Mouse (Mus musculus): ENCODE measurements around the gene Bloc1s1.

Bloc1s1 gene

GRCm38 (mm10) chr10:128908778-128909448, 14.9 kb downstream of the Bloc1s1 start:
- no peak for DNase-seq (ENCODE audit: low spot score in 2 of 2)

- DNase-seq (ENCODE audit: low spot score in 2 of 2) = no peak
Measured at GRCm38 (mm10) chr10:128904812-128905211, 19.0 kb downstream of the Bloc1s1 start.

GRCm38 (mm10) chr10:128902409-128902988, 21.3 kb downstream of the Bloc1s1 start:
- no peak for DNase-seq (ENCODE audit: low spot score in 2 of 2)

- no peak for DNase-seq (ENCODE audit: low spot score in 2 of 2)
Measured at GRCm38 (mm10) chr10:128901409-128901808, 22.4 kb downstream of the Bloc1s1 start.

GRCm38 (mm10) chr10:128900698-128901097, 23.1 kb downstream of the Bloc1s1 start, which contains the start of gene Cd63:
Gene Cd63, plus strand, starts transcription at chr10:128900989.
- no peak for DNase-seq (ENCODE audit: low spot score in 2 of 2)

GRCm38 (mm10) chr10:128899759-128900490, 23.9 kb downstream of the Bloc1s1 start:
- no peak for DNase-seq (ENCODE audit: low spot score in 2 of 2)

- DNase-seq (ENCODE audit: low spot score in 2 of 2) = no peak
Measured at GRCm38 (mm10) chr10:128897501-128897900, 26.3 kb downstream of the Bloc1s1 start.

- no peak for DNase-seq (ENCODE audit: low spot score in 2 of 2)
Measured at GRCm38 (mm10) chr10:128896807-128897206, 27.0 kb downstream of the Bloc1s1 start.

GRCm38 (mm10) chr10:128895952-128896693, 27.7 kb downstream of the Bloc1s1 start:
- DNase-seq (ENCODE audit: low spot score in 2 of 2) = no peak

- DNase-seq (ENCODE audit: low spot score in 2 of 2) = peak in 1 of 2 experiments; percentile 48
Measured at GRCm38 (mm10) chr10:128895437-128895836, 28.4 kb downstream of the Bloc1s1 start.

GRCm38 (mm10) chr10:128892246-128892645, 31.6 kb downstream of the Bloc1s1 start:
- no peak for DNase-seq (ENCODE audit: low spot score in 2 of 2)

- peak in 1 of 2 experiments; percentile 42 for DNase-seq (ENCODE audit: low spot score in 2 of 2)
Measured at GRCm38 (mm10) chr10:128891296-128892094, 32.3 kb downstream of the Bloc1s1 start, which contains the start of gene Gdf11. Gene Gdf11, minus strand, starts transcription at chr10:128891718.

- no peak for DNase-seq (ENCODE audit: low spot score in 2 of 2)
Measured at GRCm38 (mm10) chr10:128890383-128891295, 33.2 kb downstream of the Bloc1s1 start.

- no peak for DNase-seq (ENCODE audit: low spot score in 2 of 2)
Measured at GRCm38 (mm10) chr10:128889846-128890245, 34.0 kb downstream of the Bloc1s1 start.

GRCm38 (mm10) chr10:128888941-128889827, 34.7 kb downstream of the Bloc1s1 start:
- DNase-seq (ENCODE audit: low spot score in 2 of 2) = no peak

GRCm38 (mm10) chr10:128882067-128882466, 41.8 kb downstream of the Bloc1s1 start:
- no peak for DNase-seq (ENCODE audit: low spot score in 2 of 2)

- DNase-seq (ENCODE audit: low spot score in 2 of 2) = no peak
Measured at GRCm38 (mm10) chr10:128878811-128879210, 45.0 kb downstream of the Bloc1s1 start.

GRCm38 (mm10) chr10:128878291-128878690, 45.5 kb downstream of the Bloc1s1 start:
- no peak for DNase-seq (ENCODE audit: low spot score in 2 of 2)

GRCm38 (mm10) chr10:128870341-128870740, 53.5 kb downstream of the Bloc1s1 start:
- no peak for DNase-seq (ENCODE audit: low spot score in 2 of 2)
